Mouse (Mus musculus) MEL (cell line): Measurements from ENCODE around the gene Extl1. TPM values are rescaled to one million over a fixed set of nuclear protein-coding genes. Genes with fewer than 3 reads are reported as not detected.

ENCODE experiments used
- DNase-seq: peaks from one replicate; pipeline ENCODE4 v3.0.0; 2011; ENCODE audit warnings: low read depth, low spot score
- H3K27ac ChIP-seq: 2 replicates; pipeline ENCODE4 v1.5.1; 2012; ENCODE audit warnings: low read depth, mild to moderate bottlenecking, control low read depth, low read length, moderate library complexity; ENCODE audit not compliant: control insufficient read depth
- H3K27me3 ChIP-seq, 2 experiments: fragments of 150-350 bp in 1 of 2; sonication (generic) in 1 of 2; 2 replicates each; pipeline ENCODE4 v1.6.1; 2012; ENCODE audit warnings: low read length in 2 of 2, mild to moderate bottlenecking in 2 of 2, improper control_type of control experiment in 1 of 2, moderate library complexity in 1 of 2; ENCODE audit not compliant: insufficient read depth in 2 of 2, control insufficient read depth in 1 of 2
- H3K36me3 ChIP-seq, 2 experiments: 2 replicates each; pipeline ENCODE4 v1.6.1; 2012 to 2014; ENCODE audit warnings: low read length in 2 of 2, improper control_type of control experiment in 1 of 2, inconsistent platforms in 1 of 2, mild to moderate bottlenecking in 1 of 2; ENCODE audit not compliant: insufficient read depth in 2 of 2, control insufficient read depth in 1 of 2
- H3K4me1 ChIP-seq, 2 experiments: fragments of 150-350 bp in 1 of 2; sonication (generic) in 1 of 2; 2 replicates each; pipeline ENCODE4 v1.6.1; 2012; ENCODE audit warnings: low read length in 2 of 2, improper control_type of control experiment in 1 of 2, mild to moderate bottlenecking in 1 of 2; ENCODE audit not compliant: insufficient read depth in 2 of 2, control insufficient read depth in 1 of 2
- H3K4me3 ChIP-seq, 2 experiments: fragments of 150-350 bp in 1 of 2; sonication (generic) in 1 of 2; 2 replicates each; pipeline ENCODE4 v1.5.1; 2012; ENCODE audit warnings: low read depth in 2 of 2, low read length in 2 of 2, mild to moderate bottlenecking in 2 of 2, moderate library complexity in 2 of 2, control low read depth in 1 of 2, improper control_type of control experiment in 1 of 2; ENCODE audit not compliant: control insufficient read depth in 1 of 2, insufficient read depth in 1 of 2
- H3K79me2 ChIP-seq: 2 replicates; pipeline ENCODE4 v1.6.1; 2012; ENCODE audit warnings: mild to moderate bottlenecking, low read length, moderate library complexity; ENCODE audit not compliant: control insufficient read depth, poor library complexity, insufficient read depth
- H3K9ac ChIP-seq: 2 replicates; pipeline ENCODE4 v1.6.1; 2012; ENCODE audit warnings: low read depth, mild to moderate bottlenecking, control low read depth, low read length, moderate library complexity; ENCODE audit not compliant: control insufficient read depth, poor library complexity, severe bottlenecking
- H3K9me3 ChIP-seq: fragments of 150-350 bp; sonication (generic); replicated peaks from 2 replicates; pipeline ENCODE4 v1.6.1; 2012; ENCODE audit warnings: mild to moderate bottlenecking, low read length, improper control_type of control experiment, moderate library complexity; ENCODE audit not compliant: insufficient read depth
- E2F4 ChIP-seq: IDR thresholded peaks from 2 replicates; pipeline ENCODE4 v1.6.1; 2011; ENCODE audit warnings: low read depth, low read length, improper control_type of control experiment, borderline replicate concordance
- EP300 ChIP-seq, 2 experiments: IDR thresholded peaks; 2 replicates each; pipeline ENCODE4 v1.6.1; 2011; ENCODE audit warnings: improper control_type of control experiment in 2 of 2, low read length in 2 of 2, low read depth in 1 of 2, mild to moderate bottlenecking in 1 of 2
- ETS1 ChIP-seq: IDR thresholded peaks from 2 replicates; pipeline ENCODE4 v1.6.1; 2012; ENCODE audit warnings: low read depth, mild to moderate bottlenecking, inconsistent platforms, low read length, improper control_type of control experiment, moderate library complexity
- JUND ChIP-seq: IDR thresholded peaks from 2 replicates; pipeline ENCODE4 v1.6.1; 2011; ENCODE audit warnings: low read depth, mild to moderate bottlenecking, improper control_type of control experiment, low read length
- MAFK ChIP-seq: IDR thresholded peaks from 2 replicates; pipeline ENCODE4 v1.6.1; 2011; ENCODE audit warnings: low read depth, mild to moderate bottlenecking, low read length, improper control_type of control experiment, borderline replicate concordance
- MYC ChIP-seq: IDR thresholded peaks from 2 replicates; pipeline ENCODE4 v1.6.1; 2011; ENCODE audit warnings: low read depth, mild to moderate bottlenecking, low read length, improper control_type of control experiment, moderate library complexity
- NELFE ChIP-seq: IDR thresholded peaks from 2 replicates; pipeline ENCODE4 v1.6.1; 2011; ENCODE audit warnings: low read depth, low read length, improper control_type of control experiment
- NRF1 ChIP-seq: IDR thresholded peaks from 2 replicates; pipeline ENCODE4 v1.6.1; 2014; ENCODE audit warnings: low read depth, mild to moderate bottlenecking, inconsistent platforms, low read length, improper control_type of control experiment, moderate library complexity; ENCODE audit not compliant: poor library complexity, insufficient read depth, severe bottlenecking
- POLR2A ChIP-seq, 2 experiments: IDR thresholded peaks; 2 replicates each; pipeline ENCODE4 v1.6.1; 2011 to 2012; ENCODE audit warnings: low read length in 2 of 2, mild to moderate bottlenecking in 2 of 2, control low read depth in 1 of 2, improper control_type of control experiment in 1 of 2, low read depth in 1 of 2, moderate library complexity in 1 of 2; ENCODE audit not compliant: control insufficient read depth in 1 of 2, insufficient read depth in 1 of 2, poor library complexity in 1 of 2
- POLR2AphosphoS5 ChIP-seq: IDR thresholded peaks from 2 replicates; pipeline ENCODE4 v1.6.1; 2012; ENCODE audit warnings: low read depth, borderline replicate concordance, mild to moderate bottlenecking, inconsistent platforms, low read length, moderate library complexity, mixed read lengths
- RAD21 ChIP-seq: IDR thresholded peaks from 2 replicates; pipeline ENCODE4 v1.6.1; 2011; ENCODE audit warnings: mild to moderate bottlenecking, low read depth, low read length, improper control_type of control experiment
- SMC3 ChIP-seq: IDR thresholded peaks from 2 replicates; pipeline ENCODE4 v1.6.1; 2011; ENCODE audit warnings: low read depth, low read length, improper control_type of control experiment
- TCF12 ChIP-seq: IDR thresholded peaks from 2 replicates; pipeline ENCODE4 v1.6.1; 2014; ENCODE audit warnings: low read depth, mild to moderate bottlenecking, inconsistent platforms, low read length, improper control_type of control experiment, moderate library complexity
- UBTF ChIP-seq: IDR thresholded peaks from 2 replicates; pipeline ENCODE4 v1.6.1; 2012; ENCODE audit warnings: low read depth, mild to moderate bottlenecking, inconsistent platforms, low read length, improper control_type of control experiment, moderate library complexity, borderline replicate concordance; ENCODE audit not compliant: insufficient read depth
- USF1 ChIP-seq: IDR thresholded peaks from 2 replicates; pipeline ENCODE4 v1.6.1; 2014; ENCODE audit warnings: low read depth, mild to moderate bottlenecking, inconsistent platforms, low read length, improper control_type of control experiment, moderate library complexity
- USF2 ChIP-seq, 2 experiments: IDR thresholded peaks; 2 replicates each; pipeline ENCODE4 v1.6.1; 2011 to 2012; ENCODE audit warnings: improper control_type of control experiment in 2 of 2, low read length in 2 of 2, borderline replicate concordance in 1 of 2, inconsistent platforms in 1 of 2, low read depth in 1 of 2, mild to moderate bottlenecking in 1 of 2; ENCODE audit not compliant: insufficient read depth in 1 of 2
- ZNF384 ChIP-seq: IDR thresholded peaks from 2 replicates; pipeline ENCODE4 v1.6.1; 2012; ENCODE audit warnings: low read depth, mild to moderate bottlenecking, inconsistent platforms, low read length, improper control_type of control experiment
- polyA plus RNA-seq, 2 experiments: library from polyadenylated mRNA; stranded (reverse) in 1 of 2; unstranded in 1 of 2; fragments of >175 nt in 1 of 2; fragments of >200 nt in 1 of 2; gene quantifications; 2 replicates each; pipeline versions ENCODE4 v1.2.1 to v1.2.4; 2012; ENCODE audit warnings: low replicate concordance in 2 of 2, low read depth in 1 of 2; ENCODE audit not compliant: insufficient read length in 2 of 2, insufficient read depth in 1 of 2, missing spikeins in 1 of 2
- total RNA-seq: library from RNA; depleted of rRNA; stranded (reverse); fragments of 300-350 nt; gene quantifications from 2 replicates; pipeline ENCODE4 v1.2.3, GENCODE M21; 2012

Extl1 gene
- total and polyA plus RNA-seq, 3 experiments = 0.04 to 0.33 TPM; not detected in 1

- no peaks in the 10 kb centered on the region for H3K27me3 ChIP-seq
- no peak overlapping the region for H3K9ac ChIP-seq
- H3K9me3 ChIP-seq = no peaks in the 10 kb centered on the region
- no peak for DNase-seq
- H3K4me3 ChIP-seq = no peak overlapping the region
- H3K4me1 ChIP-seq = peaks cover 0 to 20% of the 10 kb centered on the region in 2 experiments; a peak in 2 of 4 replicates
- peaks cover 0 to 4% of the 10 kb centered on the region in 2 experiments; a peak in 2 of 4 replicates for H3K36me3 ChIP-seq
- no peak for TF ChIP-seq NELFE
- TF ChIP-seq POLR2AphosphoS5 = no peak
- TF ChIP-seq ETS1 = 0 out of 2 replicates have a peak, but pooled peaks have one; percentile 21
- H3K79me2 ChIP-seq = no peaks in the 10 kb centered on the region
- H3K27ac ChIP-seq = no peak overlapping the region
Measured at GRCm38 (mm10) chr4:134355841-134356452, 27.7 kb downstream of the Extl1 start.

- H3K4me1 ChIP-seq = peaks cover 0 to 24% of the 10 kb centered on the region in 2 experiments; a peak in 2 of 4 replicates
- H3K9ac ChIP-seq = no peak overlapping the region
- H3K27me3 ChIP-seq = no peaks in the 10 kb centered on the region
- no peaks in the 10 kb centered on the region for H3K9me3 ChIP-seq
- peak overlapping the region; percentile 27; the same call in 1 of the 2 replicates for H3K27ac ChIP-seq
- DNase-seq = peak; percentile 62
- H3K79me2 ChIP-seq = no peaks in the 10 kb centered on the region
- no peak for TF ChIP-seq NELFE
- no peak for TF ChIP-seq SMC3
- TF ChIP-seq MYC = no peak
- no peak for TF ChIP-seq USF2 (IDR thresholded peaks at IDR 0.05; ENCODE audit: borderline replicate concordance in 1 of 2, insufficient read depth in 1 of 2, low read depth in 1 of 2, low read length in 2 of 2)
- TF ChIP-seq TCF12 = 0 out of 2 replicates have a peak, but pooled peaks have one; percentile 19
- TF ChIP-seq USF1 = no peak
- no peak for TF ChIP-seq POLR2A (IDR thresholded peaks at IDR 0.05; ENCODE audit: control insufficient read depth in 1 of 2, insufficient read depth in 1 of 2, low read depth in 1 of 2, low read length in 2 of 2, poor library complexity in 1 of 2)
- TF ChIP-seq ZNF384 = no peak
- no peak for TF ChIP-seq E2F4
- no peak for TF ChIP-seq MAFK
- no peak for TF ChIP-seq RAD21
- TF ChIP-seq EP300 (IDR thresholded peaks at IDR 0.05; ENCODE audit: low read depth in 1 of 2, low read length in 2 of 2) = peak; percentile 24 to 38; a peak in 2 of 4 replicates
- TF ChIP-seq UBTF = no peak
- TF ChIP-seq NRF1 = no peak
- TF ChIP-seq JUND = no peak; the same call in 1 of the 2 replicates
- H3K36me3 ChIP-seq = peaks cover 0 to 4% of the 10 kb centered on the region in 2 experiments; a peak in 2 of 4 replicates
- no peak overlapping the region for H3K4me3 ChIP-seq
Measured at GRCm38 (mm10) chr4:134353527-134354409, 29.9 kb downstream of the Extl1 start.
